Mouse (Mus musculus): ENCODE results near the gene Themis. TPM values are rescaled to one million over a fixed set of nuclear protein-coding genes. Genes with fewer than 3 reads are reported as not detected.

The Themis gene
- polyA plus RNA-seq, 1 experiment from 2014 or later, result not detected

- no peaks in the 10 kb centered on the region for H3K27me3 ChIP-seq (replicated peaks; ENCODE audit: control insufficient read depth, insufficient read depth, low read length)
- no peaks in the 10 kb centered on the region for H3K4me1 ChIP-seq (replicated peaks; ENCODE audit: control insufficient read depth, insufficient read depth, low read length)
- 77% methylated on average over 6 of the region's 6 CpGs for WGBS
- no peak overlapping the region for H3K9ac ChIP-seq (ENCODE audit: low read length)
- DNase-seq (ENCODE audit: low spot score), result no peak
- no peak overlapping the region for H3K4me3 ChIP-seq (ENCODE audit: low read depth, low read length)
- no peak for ATAC-seq (replicated peaks; ENCODE audit: low FRiP score, low TSS enrichment, low read depth)
- H3K27ac ChIP-seq (ENCODE audit: low read depth), result no peak overlapping the region
- H3K4me2 ChIP-seq (ENCODE audit: low read length), result no peak overlapping the region
- no peaks in the 10 kb centered on the region for H3K36me3 ChIP-seq (ENCODE audit: control insufficient read depth, insufficient read depth, low read length)
- no peaks in the 10 kb centered on the region for H3K9me3 ChIP-seq (ENCODE audit: control insufficient read depth, low read length)
Measured at GRCm38 (mm10) chr10:28665141-28665540, 3.0 kb upstream of the Themis start.

GRCm38 (mm10) chr10:28673931-28674330 is 5.8 kb downstream of the Themis start:
- WGBS, result 76% methylated on average over 3 of the region's 3 CpGs
- H3K27ac ChIP-seq (ENCODE audit: low read depth), result no peak overlapping the region
- H3K36me3 ChIP-seq (ENCODE audit: control insufficient read depth, insufficient read depth, low read length), result no peaks in the 10 kb centered on the region
- ATAC-seq (replicated peaks; ENCODE audit: low FRiP score, low TSS enrichment, low read depth) (no peak), DNase-seq (ENCODE audit: low spot score) (no peak)
- no peak overlapping the region for H3K4me3 ChIP-seq (ENCODE audit: low read depth, low read length)
- H3K9me3 ChIP-seq (ENCODE audit: control insufficient read depth, low read length), result no peaks in the 10 kb centered on the region
- H3K9ac ChIP-seq (ENCODE audit: low read length), result no peak overlapping the region
- H3K4me2 ChIP-seq (ENCODE audit: low read length), result no peak overlapping the region
- no peaks in the 10 kb centered on the region for H3K4me1 ChIP-seq (replicated peaks; ENCODE audit: control insufficient read depth, insufficient read depth, low read length)
- no peaks in the 10 kb centered on the region for H3K27me3 ChIP-seq (replicated peaks; ENCODE audit: control insufficient read depth, insufficient read depth, low read length)

- H3K27ac ChIP-seq (ENCODE audit: low read depth), result no peak overlapping the region
- no peak overlapping the region for H3K4me3 ChIP-seq (ENCODE audit: low read depth, low read length)
- no peaks in the 10 kb centered on the region for H3K9me3 ChIP-seq (ENCODE audit: control insufficient read depth, low read length)
- H3K4me2 ChIP-seq (ENCODE audit: low read length), result no peak overlapping the region
- no peak for DNase-seq (ENCODE audit: low spot score)
- no peak for ATAC-seq (replicated peaks; ENCODE audit: low FRiP score, low TSS enrichment, low read depth)
- H3K9ac ChIP-seq (ENCODE audit: low read length), result no peak overlapping the region
- 82% methylated on average over 2 of the region's 2 CpGs for WGBS
- no peaks in the 10 kb centered on the region for H3K36me3 ChIP-seq (ENCODE audit: control insufficient read depth, insufficient read depth, low read length)
- H3K4me1 ChIP-seq (replicated peaks; ENCODE audit: control insufficient read depth, insufficient read depth, low read length), result no peaks in the 10 kb centered on the region
- no peaks in the 10 kb centered on the region for H3K27me3 ChIP-seq (replicated peaks; ENCODE audit: control insufficient read depth, insufficient read depth, low read length)
Measured at GRCm38 (mm10) chr10:28675337-28675736, 7.2 kb downstream of the Themis start.

- no peak overlapping the region for H3K27ac ChIP-seq (ENCODE audit: low read depth)
- H3K36me3 ChIP-seq (ENCODE audit: control insufficient read depth, insufficient read depth, low read length), result no peaks in the 10 kb centered on the region
- WGBS, result 75% methylated on average over 6 of the region's 6 CpGs
- H3K9me3 ChIP-seq (ENCODE audit: control insufficient read depth, low read length), result no peaks in the 10 kb centered on the region
- no peak overlapping the region for H3K4me3 ChIP-seq (ENCODE audit: low read depth, low read length)
- DNase-seq (ENCODE audit: low spot score), result no peak
- H3K9ac ChIP-seq (ENCODE audit: low read length), result no peak overlapping the region
- no peaks in the 10 kb centered on the region for H3K4me1 ChIP-seq (replicated peaks; ENCODE audit: control insufficient read depth, insufficient read depth, low read length)
- ATAC-seq (replicated peaks; ENCODE audit: low FRiP score, low TSS enrichment, low read depth), result no peak
- no peaks in the 10 kb centered on the region for H3K27me3 ChIP-seq (replicated peaks; ENCODE audit: control insufficient read depth, insufficient read depth, low read length)
- H3K4me2 ChIP-seq (ENCODE audit: low read length), result no peak overlapping the region
Measured at GRCm38 (mm10) chr10:28694981-28695380, 26.8 kb downstream of the Themis start.

- Histone ChIP-seq H3K4me2 (ENCODE audit: low read length) (no peak overlapping the region), H3K4me1 (replicated peaks; ENCODE audit: control insufficient read depth, insufficient read depth, low read length) (no peaks in the 10 kb centered on the region), H3K27me3 (replicated peaks; ENCODE audit: control insufficient read depth, insufficient read depth, low read length) (no peaks in the 10 kb centered on the region), H3K9me3 (ENCODE audit: control insufficient read depth, low read length) (no peaks in the 10 kb centered on the region; the same call in 1 of the 2 replicates), H3K27ac (ENCODE audit: low read depth) (no peak overlapping the region), H3K4me3 (ENCODE audit: low read depth, low read length) (no peak overlapping the region), H3K36me3 (ENCODE audit: control insufficient read depth, insufficient read depth, low read length) (no peaks in the 10 kb centered on the region), H3K9ac (ENCODE audit: low read length) (no peak overlapping the region)
- 81% methylated on average over 1 of the region's 1 CpGs for WGBS
- ATAC-seq (replicated peaks; ENCODE audit: low FRiP score, low TSS enrichment, low read depth) (no peak), DNase-seq (ENCODE audit: low spot score) (no peak)
Measured at GRCm38 (mm10) chr10:28696032-28696431, 27.9 kb downstream of the Themis start.

GRCm38 (mm10) chr10:28698175-28698574 is 30.0 kb downstream of the Themis start:
- Histone ChIP-seq H3K9me3 (ENCODE audit: control insufficient read depth, low read length) (no peaks in the 10 kb centered on the region; the same call in 1 of the 2 replicates), H3K27ac (ENCODE audit: low read depth) (no peak overlapping the region), H3K9ac (ENCODE audit: low read length) (no peak overlapping the region), H3K4me2 (ENCODE audit: low read length) (no peak overlapping the region), H3K4me3 (ENCODE audit: low read depth, low read length) (no peak overlapping the region), H3K4me1 (replicated peaks; ENCODE audit: control insufficient read depth, insufficient read depth, low read length) (no peaks in the 10 kb centered on the region), H3K27me3 (replicated peaks; ENCODE audit: control insufficient read depth, insufficient read depth, low read length) (no peaks in the 10 kb centered on the region), H3K36me3 (ENCODE audit: control insufficient read depth, insufficient read depth, low read length) (no peaks in the 10 kb centered on the region)
- DNase-seq (ENCODE audit: low spot score) (no peak), ATAC-seq (replicated peaks; ENCODE audit: low FRiP score, low TSS enrichment, low read depth) (no peak)

- Histone ChIP-seq H3K4me1 (replicated peaks; ENCODE audit: control insufficient read depth, insufficient read depth, low read length) (no peaks in the 10 kb centered on the region), H3K27me3 (replicated peaks; ENCODE audit: control insufficient read depth, insufficient read depth, low read length) (no peaks in the 10 kb centered on the region), H3K4me2 (ENCODE audit: low read length) (no peak overlapping the region), H3K9ac (ENCODE audit: low read length) (no peak overlapping the region), H3K27ac (ENCODE audit: low read depth) (no peak overlapping the region), H3K9me3 (ENCODE audit: control insufficient read depth, low read length) (no peaks in the 10 kb centered on the region), H3K36me3 (ENCODE audit: control insufficient read depth, insufficient read depth, low read length) (no peaks in the 10 kb centered on the region), H3K4me3 (ENCODE audit: low read depth, low read length) (no peak overlapping the region)
- 64% methylated on average over 3 of the region's 3 CpGs for WGBS
- ATAC-seq (replicated peaks; ENCODE audit: low FRiP score, low TSS enrichment, low read depth) (no peak), DNase-seq (ENCODE audit: low spot score) (no peak)
Measured at GRCm38 (mm10) chr10:28721828-28722227, 53.7 kb downstream of the Themis start.

GRCm38 (mm10) chr10:28723266-28723665 is 55.1 kb downstream of the Themis start:
- DNase-seq (ENCODE audit: low spot score), result no peak
- no peaks in the 10 kb centered on the region for H3K4me1 ChIP-seq (replicated peaks; ENCODE audit: control insufficient read depth, insufficient read depth, low read length)
- 82% methylated on average over 7 of the region's 7 CpGs for WGBS

GRCm38 (mm10) chr10:28730122-28730521 is 62.0 kb downstream of the Themis start:
- ATAC-seq (replicated peaks; ENCODE audit: low FRiP score, low TSS enrichment, low read depth) (no peak), DNase-seq (ENCODE audit: low spot score) (no peak)
- no peak overlapping the region for H3K27ac ChIP-seq (ENCODE audit: low read depth)
- no peaks in the 10 kb centered on the region for H3K36me3 ChIP-seq (ENCODE audit: control insufficient read depth, insufficient read depth, low read length)
- no peaks in the 10 kb centered on the region for H3K9me3 ChIP-seq (ENCODE audit: control insufficient read depth, low read length)
- 7% methylated on average over 2 of the region's 2 CpGs for WGBS
- no peaks in the 10 kb centered on the region for H3K4me1 ChIP-seq (replicated peaks; ENCODE audit: control insufficient read depth, insufficient read depth, low read length)
- no peak overlapping the region for H3K4me3 ChIP-seq (ENCODE audit: low read depth, low read length)
- H3K9ac ChIP-seq (ENCODE audit: low read length), result no peak overlapping the region
- no peak overlapping the region for H3K4me2 ChIP-seq (ENCODE audit: low read length)
- no peaks in the 10 kb centered on the region for H3K27me3 ChIP-seq (replicated peaks; ENCODE audit: control insufficient read depth, insufficient read depth, low read length)

More at GRCm38 (mm10) chr10:28723266-28723665, 55.1 kb downstream of the Themis start:
- H3K9me3 ChIP-seq (ENCODE audit: control insufficient read depth, low read length), result no peaks in the 10 kb centered on the region
- H3K27ac ChIP-seq (ENCODE audit: low read depth), result no peak overlapping the region
- H3K9ac ChIP-seq (ENCODE audit: low read length), result no peak overlapping the region
- no peak for ATAC-seq (replicated peaks; ENCODE audit: low FRiP score, low TSS enrichment, low read depth)
- no peak overlapping the region for H3K4me3 ChIP-seq (ENCODE audit: low read depth, low read length)
- no peaks in the 10 kb centered on the region for H3K27me3 ChIP-seq (replicated peaks; ENCODE audit: control insufficient read depth, insufficient read depth, low read length)
- no peak overlapping the region for H3K4me2 ChIP-seq (ENCODE audit: low read length)
- no peaks in the 10 kb centered on the region for H3K36me3 ChIP-seq (ENCODE audit: control insufficient read depth, insufficient read depth, low read length)
